Mouse (Mus musculus) lung, postnatal 25 days (tissue): ENCODE measurements around the gene Topaz1.
"Not testable (repeated sequence)": the region's sequence is repeated elsewhere in the genome, so short reads cannot be mapped to it uniquely, and the experiment has no call there.

Experiments used
- DNase-seq: peaks from one replicate; pipeline ENCODE4 v3.0.0; 2022; ENCODE audit warnings: low spot score

Gene Topaz1

GRCm38 (mm10) chr9:122812386-122812785 is 65.2 kb downstream of the Topaz1 start:
- no peak for DNase-seq

- no peak for DNase-seq
Observed at GRCm38 (mm10) chr9:122814775-122815174, 67.6 kb downstream of the Topaz1 start.

- no peak for DNase-seq
Observed at GRCm38 (mm10) chr9:122815239-122815851, 68.2 kb downstream of the Topaz1 start.

- DNase-seq, result no peak
Observed at GRCm38 (mm10) chr9:122823374-122824017, 76.3 kb downstream of the Topaz1 start.

- no peak for DNase-seq
Observed at GRCm38 (mm10) chr9:122826743-122827142, 79.6 kb downstream of the Topaz1 start.

GRCm38 (mm10) chr9:122829826-122830380 is 82.8 kb downstream of the Topaz1 start:
- DNase-seq, result no peak

GRCm38 (mm10) chr9:122836126-122836525 is 89.0 kb downstream of the Topaz1 start:
- DNase-seq, result no peak

GRCm38 (mm10) chr9:122836790-122837189 is 89.6 kb downstream of the Topaz1 start:
- no peak for DNase-seq

- no peak for DNase-seq
Observed at GRCm38 (mm10) chr9:122837216-122837615, 90.1 kb downstream of the Topaz1 start.

GRCm38 (mm10) chr9:122837680-122838079 is 90.5 kb downstream of the Topaz1 start:
- DNase-seq, result peak; percentile 81

- DNase-seq, result peak; percentile 57
Observed at GRCm38 (mm10) chr9:122843760-122844159, 96.6 kb downstream of the Topaz1 start, which contains the start of gene Gm35549. Gm35549 (minus strand) TSS chr9:122844035.

- no peak for DNase-seq
Observed at GRCm38 (mm10) chr9:122845621-122846020, 98.5 kb downstream of the Topaz1 start.

GRCm38 (mm10) chr9:122846156-122846555 is 99.0 kb downstream of the Topaz1 start:
- DNase-seq, result no peak

- DNase-seq, result not testable (repeated sequence)
Observed at GRCm38 (mm10) chr9:122847811-122848311, 100.7 kb downstream of the Topaz1 start.
